Mouse (Mus musculus) spleen, postnatal 36 days (tissue): Measurements from ENCODE around the gene Fgfr2.

Experiments used
- DNase-seq, 2 experiments: peaks; one replicate each; pipeline ENCODE4 v3.0.0; 2022; ENCODE audit warnings: low spot score in 2 of 2, mixed read lengths in 1 of 2

Fgfr2 gene

GRCm38 (mm10) chr7:132823832-132824231 lies 299.3 kb downstream of the Fgfr2 start:
- DNase-seq = no peak

DNA sequence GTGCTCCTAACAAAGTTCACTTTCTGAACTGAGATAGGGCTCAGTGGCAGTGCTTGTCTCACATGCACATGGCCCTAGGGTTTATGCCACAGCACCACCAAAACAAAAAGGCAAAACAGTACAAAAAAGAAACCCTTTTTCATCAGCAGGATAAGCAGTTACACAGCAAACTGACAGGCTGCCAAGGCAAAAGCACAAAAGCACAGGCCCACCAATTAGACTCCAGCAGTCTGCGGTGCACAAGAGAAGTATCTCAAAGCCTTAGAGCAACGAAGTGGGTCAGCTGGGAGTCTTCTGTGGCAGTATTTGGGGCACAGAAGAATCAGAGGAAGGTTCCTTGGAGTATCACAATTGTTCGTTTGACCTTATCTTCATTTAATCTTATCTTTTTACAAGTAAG lies 302.5 kb downstream of the Fgfr2 start:
- no peak for DNase-seq

DNA sequence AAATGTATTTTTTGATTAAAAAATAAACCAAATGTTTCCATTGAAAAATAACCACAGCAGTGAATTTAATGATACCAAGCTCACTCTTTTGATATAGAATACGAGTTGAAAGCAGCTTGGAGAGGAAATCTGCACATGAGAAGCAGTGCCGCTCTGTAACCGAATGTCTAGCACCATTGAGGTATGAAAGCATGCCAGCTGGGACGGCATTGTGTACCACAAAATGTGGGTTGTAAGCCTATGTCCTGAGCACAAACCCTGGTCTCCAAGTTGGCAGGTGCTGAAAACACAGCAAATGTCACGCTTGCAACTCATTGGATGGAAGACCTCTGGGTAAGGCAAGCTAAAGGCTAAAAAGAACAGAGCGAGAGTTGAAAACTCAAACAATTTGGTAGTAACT lies 306.1 kb downstream of the Fgfr2 start:
- no peak for DNase-seq

- no peak for DNase-seq
These were observed 306.6 kb downstream of the Fgfr2 start for GRCm38 (mm10) chr7:132816528-132816927.

GRCm38 (mm10) chr7:132815081-132815480 lies 308.1 kb downstream of the Fgfr2 start:
- DNase-seq = no peak

- no peak for DNase-seq
These were observed 309.1 kb downstream of the Fgfr2 start for GRCm38 (mm10) chr7:132814089-132814450.

- DNase-seq = peak; percentile 67 to 71
These were observed 309.6 kb downstream of the Fgfr2 start, which contains the start of gene Fam53b for GRCm38 (mm10) chr7:132813416-132814088. Fam53b (minus strand) TSS chr7:132813886.

DNA sequence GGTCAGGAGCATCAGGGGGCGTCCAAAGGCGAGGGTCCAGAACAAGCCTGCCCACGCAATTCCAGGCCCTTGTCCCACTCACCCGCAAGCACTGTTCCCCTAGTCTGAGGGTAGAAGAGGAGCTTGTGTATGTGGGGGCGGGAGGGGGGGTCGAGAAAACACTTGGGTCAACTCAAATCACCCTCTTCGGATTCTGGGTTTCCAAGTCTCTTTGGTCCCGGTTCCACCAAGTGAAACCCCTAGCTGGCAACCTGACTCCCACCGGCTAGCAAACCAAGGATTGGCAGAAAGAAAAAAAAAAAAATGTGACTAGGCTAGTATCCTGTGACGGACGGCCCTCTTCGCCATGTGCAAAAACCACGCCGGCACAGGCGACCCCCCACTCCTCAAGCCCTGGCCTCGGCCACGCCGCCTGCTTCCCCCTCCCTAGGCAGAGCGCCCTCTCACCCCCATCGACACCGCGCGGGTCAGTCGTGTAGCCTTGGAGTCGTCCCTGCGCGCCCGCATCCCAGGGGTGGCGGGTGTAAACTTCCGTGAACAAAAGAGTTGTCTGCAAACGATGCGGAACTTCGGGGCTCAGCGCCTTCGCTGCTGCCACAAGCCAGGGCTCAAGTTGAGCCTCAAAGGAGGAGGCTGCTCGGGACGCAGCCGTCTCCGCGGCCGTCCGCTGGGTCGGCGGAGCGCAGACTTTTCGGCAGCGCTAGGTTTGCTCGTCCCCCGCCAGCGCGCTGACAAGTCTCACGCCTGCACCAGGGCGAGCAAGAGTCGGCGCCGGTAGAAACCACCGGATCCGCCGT lies 310.3 kb downstream of the Fgfr2 start:
- peak; percentile 68 to 70 for DNase-seq

DNA sequence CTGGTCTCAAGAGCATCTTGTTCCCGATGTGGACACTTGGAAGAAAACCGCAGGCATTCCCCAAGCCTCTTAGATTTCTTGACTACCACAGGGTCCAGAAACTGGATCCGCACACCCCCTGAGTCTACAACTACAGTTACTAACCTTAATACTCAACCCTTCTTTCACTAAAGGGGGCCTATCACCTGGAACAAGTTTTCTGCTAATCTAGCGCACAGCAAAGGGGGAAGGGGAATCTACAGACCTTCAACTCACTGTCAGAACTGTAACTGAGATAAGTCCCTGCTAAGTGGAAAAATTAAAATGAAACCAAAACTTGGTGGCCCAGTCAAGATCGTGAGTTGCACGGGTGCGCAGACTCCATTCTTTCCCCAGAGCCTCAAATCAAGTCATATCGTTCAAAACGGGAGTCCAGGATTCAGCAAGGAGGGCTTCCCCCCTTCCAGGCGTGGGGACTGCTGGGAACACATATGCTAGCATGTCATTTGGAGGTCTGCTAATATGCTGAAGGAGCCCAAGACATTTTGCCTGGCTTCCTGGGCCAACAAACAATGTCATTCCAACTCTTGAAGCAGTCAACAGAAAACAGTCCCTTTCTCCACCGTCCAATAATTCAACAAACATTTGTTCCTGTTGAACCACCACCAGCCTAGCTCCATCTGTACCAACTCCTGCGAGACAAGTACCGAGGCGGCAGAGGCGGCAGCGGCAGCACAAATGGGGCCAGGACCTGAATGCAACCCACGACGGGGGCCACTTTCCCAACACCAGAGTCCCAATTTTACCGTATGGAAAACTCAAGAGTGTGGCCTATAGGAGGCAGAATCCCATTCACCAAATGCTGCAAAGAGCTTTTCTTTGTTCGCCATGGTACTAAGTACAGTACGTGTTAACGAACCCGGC lies 311.2 kb downstream of the Fgfr2 start:
- peak; percentile 59 to 66 for DNase-seq

GRCm38 (mm10) chr7:132810879-132811278 lies 312.3 kb downstream of the Fgfr2 start:
- DNase-seq = peak; percentile 87 to 89

GRCm38 (mm10) chr7:132810368-132810767 lies 312.8 kb downstream of the Fgfr2 start:
- DNase-seq = peak in 1 of 2 experiments; percentile 40

DNA sequence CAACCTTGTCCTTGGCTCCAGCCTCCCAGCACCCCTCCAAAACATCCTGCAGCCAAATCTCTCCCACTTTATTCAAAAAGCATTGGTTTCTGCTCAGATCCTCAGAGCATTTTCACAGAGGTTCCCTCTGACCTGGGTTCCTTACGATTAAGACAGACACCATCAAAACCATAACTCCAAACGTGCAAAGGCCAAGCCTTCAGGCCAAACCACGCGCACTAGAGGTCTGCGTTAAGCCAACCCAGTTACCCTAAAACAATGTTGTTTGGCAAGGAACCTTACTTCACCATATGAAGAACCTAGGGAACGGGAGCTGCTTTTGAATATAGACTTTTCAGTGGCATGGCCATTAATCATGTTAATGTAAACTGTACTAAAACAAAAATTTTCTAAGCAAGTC lies 313.4 kb downstream of the Fgfr2 start:
- no peak for DNase-seq

DNA sequence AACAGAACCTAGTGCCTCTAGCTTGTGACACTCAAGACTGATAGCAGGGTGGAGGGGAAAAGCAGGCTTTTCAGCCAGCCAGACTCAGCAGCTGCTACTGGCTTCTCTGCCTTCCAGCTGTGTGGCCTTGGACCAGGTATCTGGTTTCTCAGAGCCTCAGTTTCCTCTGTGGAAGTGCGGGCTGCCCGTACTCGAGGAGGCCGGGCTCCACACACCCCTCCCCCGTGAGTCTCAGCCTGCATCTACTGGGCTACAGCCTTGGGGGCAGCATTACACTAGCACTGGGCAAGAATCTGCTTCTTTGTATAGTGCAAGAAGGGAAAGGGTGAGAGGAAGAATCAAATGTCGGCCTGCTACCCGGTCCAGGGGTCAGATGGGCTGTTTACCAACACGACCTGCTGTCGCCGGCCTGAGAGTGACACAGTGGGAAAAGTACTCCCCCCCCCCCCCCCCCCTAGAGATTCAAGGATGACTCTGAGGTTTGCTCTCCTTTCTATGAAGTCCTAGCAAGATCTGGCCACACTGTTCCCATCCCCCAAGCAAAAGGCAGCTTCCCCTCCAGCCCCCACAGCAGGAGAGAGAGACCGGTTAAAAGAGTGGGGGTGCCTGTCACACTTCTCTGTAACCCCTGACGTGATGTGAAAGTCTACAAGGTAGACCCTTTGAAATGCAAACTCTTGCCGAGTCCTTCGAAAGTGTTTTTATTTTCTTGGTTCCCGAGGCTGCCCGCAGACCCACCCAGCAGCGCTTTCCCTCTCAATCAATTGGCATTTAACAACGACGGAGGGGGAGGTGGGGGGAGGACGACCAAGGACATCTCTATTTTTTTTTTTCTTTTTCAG lies 314.1 kb downstream of the Fgfr2 start:
- DNase-seq = no peak

GRCm38 (mm10) chr7:132808051-132808796 lies 314.9 kb downstream of the Fgfr2 start:
- DNase-seq = no peak

DNA sequence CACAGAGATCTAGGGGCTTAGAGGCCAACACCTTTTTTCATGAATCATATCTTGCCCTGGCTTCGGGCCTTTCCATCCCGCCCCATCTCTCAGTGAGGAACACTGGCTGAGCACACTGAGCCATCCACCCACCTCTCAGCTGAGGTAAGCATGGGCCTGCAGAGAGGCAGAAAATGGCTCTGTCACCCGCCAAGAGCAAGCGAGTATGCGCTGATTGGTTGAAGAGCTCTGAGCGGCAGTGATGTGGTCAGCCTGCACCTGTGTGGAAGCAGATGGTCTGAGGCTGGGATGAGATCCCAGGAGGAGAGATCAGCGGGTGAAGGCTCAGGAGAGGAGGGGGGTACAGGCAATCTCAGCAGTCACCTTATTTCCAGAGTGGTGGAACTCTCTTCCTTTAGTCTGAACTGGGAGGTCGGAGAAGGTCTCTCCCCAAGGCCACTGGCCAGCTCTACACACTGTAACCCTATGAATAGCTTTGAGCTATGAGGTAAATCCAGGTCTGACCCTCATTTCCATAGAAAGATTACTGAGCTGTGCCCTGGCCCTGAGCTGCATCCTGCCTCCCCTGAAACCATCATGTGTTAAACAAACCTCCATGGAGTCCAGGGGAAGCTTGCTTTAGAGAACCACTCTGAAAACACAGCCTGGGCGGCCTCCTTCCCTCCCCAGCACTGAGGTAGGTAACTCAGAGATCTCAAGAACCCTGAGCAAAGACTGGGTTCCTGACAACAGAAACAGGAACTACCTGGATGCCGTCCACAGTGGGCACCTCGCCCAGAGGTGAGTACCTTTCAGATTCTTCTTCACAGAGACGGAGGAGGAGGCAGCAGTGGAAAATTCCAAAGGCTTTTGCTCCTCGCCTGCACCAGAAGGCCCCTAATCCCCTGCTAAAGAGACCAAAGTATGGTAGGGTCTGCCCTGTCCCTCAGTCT lies 316.0 kb downstream of the Fgfr2 start:
- DNase-seq = no peak

DNA sequence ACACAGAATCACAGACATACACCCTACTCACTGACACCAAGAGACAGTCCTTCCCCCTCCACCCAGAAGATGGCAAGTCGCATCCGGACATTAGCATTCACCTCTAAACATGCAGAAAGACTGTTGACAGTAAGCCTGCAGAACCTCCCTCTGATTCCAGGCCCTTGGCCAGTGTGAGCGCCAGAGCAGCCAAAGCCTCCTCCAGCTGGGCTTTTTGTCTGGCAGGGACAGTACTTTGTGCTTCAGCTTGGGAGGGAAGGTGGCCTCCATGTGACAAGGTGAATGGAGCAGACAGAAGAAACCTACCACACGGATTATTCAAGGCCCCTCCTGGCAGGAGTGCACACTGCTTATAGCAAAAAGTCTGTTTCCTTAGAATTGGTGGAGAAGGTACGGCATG lies 316.9 kb downstream of the Fgfr2 start:
- DNase-seq = no peak

- no peak for DNase-seq
These were observed 318.2 kb downstream of the Fgfr2 start for GRCm38 (mm10) chr7:132804951-132805350.

DNA sequence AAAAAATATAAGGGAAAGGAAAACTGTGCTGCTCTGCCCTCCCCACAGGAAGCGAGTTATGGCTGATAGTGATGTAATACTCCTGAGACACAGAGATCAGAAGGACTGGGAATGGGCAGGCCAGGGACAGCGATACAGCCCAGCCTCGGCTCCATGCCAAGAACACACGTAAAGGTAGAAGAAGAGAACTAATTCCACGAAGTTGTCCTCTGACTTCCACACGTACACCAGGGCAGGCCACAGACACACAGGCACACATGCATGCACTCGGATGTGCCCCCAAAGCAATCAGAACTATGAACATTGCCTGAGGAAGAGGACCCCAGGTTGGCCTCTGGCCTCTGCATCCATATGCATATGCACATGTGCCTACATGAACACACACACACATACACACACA lies 318.7 kb downstream of the Fgfr2 start:
- no peak for DNase-seq

DNA sequence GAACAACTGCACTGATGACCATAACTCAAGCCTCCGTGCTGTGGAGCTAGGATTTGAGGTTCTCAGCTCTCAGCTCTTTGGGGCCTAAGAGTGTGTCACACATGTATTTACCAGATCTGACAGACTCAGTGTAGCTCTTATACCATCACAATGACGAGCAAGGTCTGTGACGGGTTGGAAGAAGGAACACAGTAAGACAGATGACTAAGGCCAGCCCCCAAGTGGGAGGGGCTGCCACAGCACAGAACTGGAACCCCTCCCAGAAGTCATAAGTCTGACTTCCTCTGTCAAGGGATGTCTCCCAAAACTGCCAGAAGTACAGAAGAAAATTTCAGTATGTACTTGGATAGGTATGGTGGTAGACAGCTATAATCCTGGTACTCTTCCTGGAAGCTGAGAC lies 319.2 kb downstream of the Fgfr2 start:
- DNase-seq = peak; percentile 62 to 71
